ENCODE assay signal across 22 mouse cellular contexts in genomic region chr17:25640956-25641355, GRCm38 (mm10).
A peak's percentile ranks its signal among the peaks of the same experiment; 100 is the strongest.
DNase-seq lines count a peak whose midpoint lies in the region; ATAC-seq and TF ChIP-seq lines count a peak whose summit lies in the region.
"Had no signal": no experiment of that assay in that cellular context is flagged by ENCODE, and none has a peak within 500 bp of the region (broad histone marks: within the 10 kb centered on the region; RNA-seq: fewer than 3 reads in every experiment).

No protein-coding gene starts in this region.

- peak overlapping the region; percentile 53 for H3K27ac ChIP-seq in forebrain, embryonic 10.5 days
- no peak overlapping the region for H3K27ac ChIP-seq in forebrain, embryonic 12.5 days
- peak overlapping the region; percentile 25; the same call in 1 of the 2 replicates for H3K27ac ChIP-seq in midbrain, embryonic 12.5 days (replicated peaks)
- H3K27ac ChIP-seq in midbrain, embryonic 10.5 days (replicated peaks) = no peak overlapping the region
- peak overlapping the region; percentile 26; the same call in 1 of the 2 replicates for H3K27ac ChIP-seq in hindbrain, embryonic 15.5 days (replicated peaks)
- peak overlapping the region; percentile 5; the same call in 1 of the 2 replicates for H3K27ac ChIP-seq in neural tube, embryonic 14.5 days (ENCODE audit: low read depth, low read length)
- no peak overlapping the region for H3K27ac ChIP-seq in intestine, postnatal 0 days (ENCODE audit: low read depth, low read length)
- H3K27ac ChIP-seq: embryonic facial prominence, embryonic 13.5 days; heart, embryonic 15.5 days; neural tube, embryonic 12.5 days had no signal

- no peaks in the 10 kb centered on the region for H3K27me3 ChIP-seq in forebrain, embryonic 10.5 days (ENCODE audit: poor library complexity, severe bottlenecking)
- no peaks in the 10 kb centered on the region for H3K27me3 ChIP-seq in forebrain, embryonic 12.5 days
- H3K27me3 ChIP-seq in midbrain, embryonic 12.5 days = no peaks in the 10 kb centered on the region
- H3K27me3 ChIP-seq in midbrain, embryonic 10.5 days (ENCODE audit: low read depth, poor library complexity, severe bottlenecking) = no peaks in the 10 kb centered on the region
- no peaks in the 10 kb centered on the region for H3K27me3 ChIP-seq in hindbrain, embryonic 15.5 days
- no peaks in the 10 kb centered on the region for H3K27me3 ChIP-seq in neural tube, embryonic 14.5 days (ENCODE audit: control insufficient read depth, insufficient read depth, low read length)
- H3K27me3 ChIP-seq in intestine, postnatal 0 days (replicated peaks; ENCODE audit: control insufficient read depth, insufficient read depth, low read length) = no peaks in the 10 kb centered on the region
- H3K27me3 ChIP-seq: CH12.LX; embryonic facial prominence, embryonic 13.5 days; heart, embryonic 15.5 days; neural tube, embryonic 12.5 days had no signal

- H3K4me3 ChIP-seq in forebrain, embryonic 10.5 days = no peak overlapping the region
- H3K4me3 ChIP-seq in forebrain, embryonic 12.5 days (replicated peaks) = no peak overlapping the region
- H3K4me3 ChIP-seq in midbrain, embryonic 12.5 days = no peak overlapping the region
- H3K4me3 ChIP-seq in midbrain, embryonic 10.5 days = no peak overlapping the region
- H3K4me3 ChIP-seq in hindbrain, embryonic 15.5 days = no peak overlapping the region
- no peak overlapping the region for H3K4me3 ChIP-seq in neural tube, embryonic 14.5 days (ENCODE audit: low read depth, low read length)
- no peak overlapping the region for H3K4me3 ChIP-seq in intestine, postnatal 0 days (ENCODE audit: low read depth, low read length)
- H3K4me3 ChIP-seq: embryonic facial prominence, embryonic 13.5 days; gastrocnemius, adult 2 months; heart, embryonic 15.5 days; neural tube, embryonic 12.5 days had no signal

- ATAC-seq in forebrain, embryonic 12.5 days (ENCODE audit: low FRiP score) = no peak
- ATAC-seq in midbrain, embryonic 12.5 days (ENCODE audit: low FRiP score, low read depth) = no peak
- ATAC-seq in hindbrain, embryonic 15.5 days (ENCODE audit: low FRiP score, low read depth) = no peak
- ATAC-seq in neural tube, embryonic 14.5 days (ENCODE audit: low read depth) = no peak
- ATAC-seq in intestine, postnatal 0 days = no peak

- no peak for DNase-seq in forebrain, embryonic 10.5 days (ENCODE audit: extremely low spot score, low spot score)
- no peak for DNase-seq in midbrain, embryonic 10.5 days (ENCODE audit: low spot score)
- no peak for DNase-seq in right cerebral cortex, postnatal 10 days (ENCODE audit: low spot score in 2 of 2)
- DNase-seq: adrenal gland, adult 2 months; cerebellum, adult 11-12 months; gastrocnemius, adult 2 months; heart, adult 18-20 months; kidney, adult 18-20 months; kidney, postnatal 14 days; layer of hippocampus, adult 9-11 months; lung, adult 18-20 months; lung, postnatal 36 days; thymus, adult 2 months had no signal

- no peak for TF ChIP-seq CTCF in intestine, postnatal 0 days (IDR thresholded peaks at IDR 0.05; ENCODE audit: low read depth)

- H3K9me3 ChIP-seq in forebrain, embryonic 10.5 days = no peaks in the 10 kb centered on the region
- H3K9me3 ChIP-seq in forebrain, embryonic 12.5 days = no peaks in the 10 kb centered on the region
- H3K9me3 ChIP-seq in midbrain, embryonic 12.5 days = no peaks in the 10 kb centered on the region
- H3K9me3 ChIP-seq in midbrain, embryonic 10.5 days (replicated peaks) = no peaks in the 10 kb centered on the region
- no peaks in the 10 kb centered on the region for H3K9me3 ChIP-seq in hindbrain, embryonic 15.5 days
- H3K9me3 ChIP-seq in neural tube, embryonic 14.5 days (ENCODE audit: control insufficient read depth, low read length) = no peaks in the 10 kb centered on the region
- H3K9me3 ChIP-seq in intestine, postnatal 0 days (ENCODE audit: control insufficient read depth) = no peaks in the 10 kb centered on the region
- H3K9me3 ChIP-seq: embryonic facial prominence, embryonic 13.5 days; heart, embryonic 15.5 days; neural tube, embryonic 12.5 days had no signal

- H3K36me3 ChIP-seq in forebrain, embryonic 10.5 days (replicated peaks) = peaks cover 8% of the 10 kb centered on the region
- H3K36me3 ChIP-seq in forebrain, embryonic 12.5 days (replicated peaks) = 0 out of 2 replicates have a peak, but pooled peaks cover 5% of the 10 kb centered on the region
- H3K36me3 ChIP-seq in midbrain, embryonic 12.5 days = no peaks in the 10 kb centered on the region
- 0 out of 2 replicates have a peak, but pooled peaks cover 10% of the 10 kb centered on the region for H3K36me3 ChIP-seq in midbrain, embryonic 10.5 days
- H3K36me3 ChIP-seq in hindbrain, embryonic 15.5 days = no peaks in the 10 kb centered on the region
- no peaks in the 10 kb centered on the region for H3K36me3 ChIP-seq in neural tube, embryonic 14.5 days (ENCODE audit: control insufficient read depth, insufficient read depth, low read length)
- H3K36me3 ChIP-seq in intestine, postnatal 0 days (ENCODE audit: control insufficient read depth, insufficient read depth) = no peaks in the 10 kb centered on the region
- H3K36me3 ChIP-seq: neural tube, embryonic 12.5 days had no signal

- H3K9ac ChIP-seq in forebrain, embryonic 12.5 days = no peak overlapping the region
- no peak overlapping the region for H3K9ac ChIP-seq in midbrain, embryonic 12.5 days (replicated peaks)
- H3K9ac ChIP-seq in hindbrain, embryonic 15.5 days = no peak overlapping the region
- H3K9ac ChIP-seq in neural tube, embryonic 14.5 days (replicated peaks; ENCODE audit: low read depth, low read length) = no peak overlapping the region
- H3K9ac ChIP-seq in intestine, postnatal 0 days (ENCODE audit: low read depth, low read length) = no peak overlapping the region
- H3K9ac ChIP-seq: embryonic facial prominence, embryonic 13.5 days; heart, embryonic 15.5 days; neural tube, embryonic 12.5 days had no signal

- peaks cover 54% of the 10 kb centered on the region for H3K4me1 ChIP-seq in forebrain, embryonic 10.5 days
- peaks cover 21% of the 10 kb centered on the region for H3K4me1 ChIP-seq in forebrain, embryonic 12.5 days
- peaks cover 25% of the 10 kb centered on the region for H3K4me1 ChIP-seq in midbrain, embryonic 12.5 days
- H3K4me1 ChIP-seq in midbrain, embryonic 10.5 days = peaks cover 30% of the 10 kb centered on the region
- peaks cover 37% of the 10 kb centered on the region for H3K4me1 ChIP-seq in hindbrain, embryonic 15.5 days (replicated peaks)
- H3K4me1 ChIP-seq in neural tube, embryonic 14.5 days (ENCODE audit: control insufficient read depth, insufficient read depth, low read length) = peaks cover 14% of the 10 kb centered on the region
- no peaks in the 10 kb centered on the region; the same call in 1 of the 2 replicates for H3K4me1 ChIP-seq in intestine, postnatal 0 days (replicated peaks; ENCODE audit: control insufficient read depth, insufficient read depth, low read length)
- H3K4me1 ChIP-seq: heart, embryonic 15.5 days had no signal

- no peak overlapping the region for H3K4me2 ChIP-seq in forebrain, embryonic 12.5 days
- no peak overlapping the region for H3K4me2 ChIP-seq in midbrain, embryonic 12.5 days (replicated peaks)
- no peak overlapping the region for H3K4me2 ChIP-seq in hindbrain, embryonic 15.5 days
- no peak overlapping the region for H3K4me2 ChIP-seq in neural tube, embryonic 14.5 days (ENCODE audit: low read depth, low read length)
- H3K4me2 ChIP-seq in intestine, postnatal 0 days (replicated peaks; ENCODE audit: low read depth) = no peak overlapping the region
- H3K4me2 ChIP-seq: embryonic facial prominence, embryonic 13.5 days; heart, embryonic 15.5 days; neural tube, embryonic 12.5 days had no signal

- 70% methylated on average over 4 of the region's 4 CpGs for WGBS in forebrain, embryonic 10.5 days
- WGBS in forebrain, embryonic 12.5 days = 63% methylated on average over 4 of the region's 4 CpGs
- WGBS in midbrain, embryonic 12.5 days = 75% methylated on average over 4 of the region's 4 CpGs
- WGBS in midbrain, embryonic 10.5 days = 80% methylated on average over 4 of the region's 4 CpGs
- WGBS in hindbrain, embryonic 15.5 days = 37% methylated on average over 4 of the region's 4 CpGs
- 35% methylated on average over 4 of the region's 4 CpGs for WGBS in neural tube, embryonic 14.5 days
- 88% methylated on average over 4 of the region's 4 CpGs for whole genome bisulfite sequencing in intestine, postnatal 0 days

Comparison
In these comparisons a context has a peak if more than half of its experiments do, and no peak if none do; other contexts are left out.
1. H3K27ac ChIP-seq: peak in forebrain, embryonic 10.5 days (single experiment), midbrain, embryonic 12.5 days (single experiment), hindbrain, embryonic 15.5 days (single experiment) and neural tube, embryonic 14.5 days (single experiment); none in forebrain, embryonic 12.5 days (single experiment), midbrain, embryonic 10.5 days (single experiment) and intestine, postnatal 0 days (single experiment).